Mouse (Mus musculus) frontal cortex, postnatal 10 days (tissue): ENCODE data around the gene Camsap3.

ENCODE experiments used
- DNase-seq, 2 experiments: peaks; one replicate each; pipeline ENCODE4 v3.0.0; 2022; ENCODE audit warnings: low spot score in 2 of 2, mixed read lengths in 1 of 2

Gene Camsap3

DNA sequence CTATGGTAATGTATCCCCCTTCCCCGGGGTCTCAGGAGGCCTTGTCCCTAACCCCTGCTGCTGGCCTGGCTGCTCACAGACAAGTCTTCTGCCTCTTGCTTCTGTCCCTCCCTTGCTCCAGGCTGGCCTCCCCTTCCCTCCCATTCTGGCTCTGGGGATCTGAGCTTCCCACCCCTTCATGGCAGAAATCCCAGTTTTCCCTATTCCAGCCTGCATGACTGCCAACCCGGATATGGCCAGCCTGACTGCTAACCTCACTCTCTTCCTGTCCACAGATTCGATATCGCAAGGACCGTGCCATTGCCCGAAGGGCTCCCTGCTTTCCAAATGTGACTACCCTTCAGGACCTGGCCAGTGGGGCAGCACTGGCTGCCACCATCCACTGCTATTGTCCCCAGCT, 13.3 kb downstream of the Camsap3 start:
- DNase-seq, result no peak

- DNase-seq, result no peak
Measured at GRCm38 (mm10) chr8:3603439-3603838, 16.3 kb downstream of the Camsap3 start.

DNA sequence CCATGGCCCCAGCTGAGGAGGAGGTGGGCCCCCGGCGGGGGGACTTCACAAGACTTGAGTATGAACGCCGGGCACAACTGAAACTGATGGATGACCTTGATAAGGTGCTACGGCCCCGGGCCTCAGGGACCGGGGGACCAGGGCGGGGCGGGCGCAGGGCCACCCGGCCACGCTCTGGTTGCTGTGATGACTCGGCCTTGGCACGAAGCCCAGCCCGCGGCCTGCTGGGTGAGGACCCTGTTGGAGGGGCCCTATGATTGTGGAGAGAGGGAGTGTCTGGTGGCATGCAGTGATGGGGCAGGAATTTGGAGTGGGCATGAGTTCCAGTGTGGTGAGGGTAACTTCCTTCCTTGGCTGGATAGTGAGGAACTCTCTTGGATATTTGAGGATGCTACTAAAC, 19.5 kb downstream of the Camsap3 start:
- no peak for DNase-seq

- DNase-seq, result no peak
Measured at GRCm38 (mm10) chr8:3607822-3608221, 20.7 kb downstream of the Camsap3 start.

DNA sequence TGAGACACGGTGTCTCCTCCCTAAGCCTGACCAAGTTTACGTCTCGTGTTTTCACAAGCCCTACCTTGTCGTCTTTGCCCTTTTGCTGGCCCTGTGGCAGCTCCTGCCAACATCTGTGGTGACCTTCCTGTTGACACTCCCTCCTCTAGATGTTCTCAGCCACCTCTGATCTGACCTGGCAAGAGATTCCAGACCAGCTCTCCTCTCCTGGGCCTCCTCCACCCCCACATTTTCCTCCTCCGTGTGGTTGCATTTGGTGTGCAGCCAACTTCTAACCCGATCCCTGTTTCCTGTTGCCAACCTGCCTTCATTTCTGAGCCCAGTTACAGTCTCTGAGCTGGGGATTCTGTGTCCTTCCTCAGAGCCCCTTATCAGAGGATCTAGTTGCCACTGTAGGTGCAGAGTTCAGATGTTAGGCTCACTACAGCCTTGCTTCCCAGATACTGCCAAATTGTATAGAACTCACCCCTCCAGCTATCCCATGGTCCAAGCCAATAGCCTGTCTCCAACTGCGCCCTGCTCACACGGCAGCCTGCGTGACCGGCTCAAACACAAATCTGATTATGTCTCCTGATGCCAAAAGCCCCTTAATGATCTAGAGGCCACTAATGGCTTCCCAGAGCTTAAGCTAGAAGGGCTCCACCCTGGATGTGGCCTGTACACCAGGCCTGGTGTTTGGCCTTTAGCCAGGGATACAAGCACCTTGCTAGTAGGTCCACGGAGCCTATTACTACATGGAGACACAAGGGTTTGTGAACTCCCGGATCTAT, 22.1 kb downstream of the Camsap3 start:
- DNase-seq, result no peak

GRCm38 (mm10) chr8:3609816-3610150, 22.7 kb downstream of the Camsap3 start:
- DNase-seq, result no peak

DNA sequence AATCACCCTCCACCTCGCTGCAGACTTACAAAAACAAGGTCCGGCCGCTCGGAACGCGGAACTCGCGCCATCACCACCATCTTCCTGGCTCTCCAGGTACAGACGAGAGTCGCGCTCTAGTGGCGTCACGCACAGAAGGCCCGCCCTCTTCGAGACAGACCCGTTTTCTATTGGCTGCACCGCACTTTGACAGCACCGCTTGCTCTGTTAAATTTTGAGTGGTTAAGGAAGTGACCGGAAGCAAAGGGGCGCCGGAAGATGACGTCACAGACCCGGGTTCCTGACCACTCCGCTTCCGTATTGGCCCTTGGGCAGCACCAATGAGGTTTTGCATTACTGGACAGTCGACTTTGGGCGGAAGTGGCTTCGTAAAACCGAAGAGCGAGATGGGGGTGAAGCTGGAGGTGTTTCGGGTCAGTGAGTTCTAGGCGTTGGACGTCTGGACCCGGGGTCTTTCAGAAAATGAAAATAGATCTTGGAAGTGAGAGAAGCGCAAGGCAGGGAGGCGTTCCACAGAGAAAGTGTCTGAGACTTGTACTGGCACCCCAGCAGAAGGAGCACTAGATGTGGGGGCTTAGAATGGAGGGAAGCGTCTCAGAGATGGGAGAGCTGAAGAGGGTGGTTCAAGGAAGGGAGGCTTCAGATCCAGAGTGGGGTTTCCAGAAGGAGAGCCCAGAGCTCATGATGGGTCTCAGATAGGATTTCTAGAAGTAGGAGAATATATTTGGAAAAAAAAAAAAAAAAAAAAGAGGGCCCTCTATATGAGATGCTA, 34.3 kb downstream of the Camsap3 start, which contains the start of the genes Xab2 and Pet100:
Gene Xab2 (minus strand): TSS at position 118 of the 772 bp plus-strand sequence.
Gene Pet100 (plus strand): TSS at position 350 of the 772 bp plus-strand sequence.
- DNase-seq, result peak; percentile 99

GRCm38 (mm10) chr8:3622119-3622518, 35.0 kb downstream of the Camsap3 start:
- DNase-seq, result no peak

DNA sequence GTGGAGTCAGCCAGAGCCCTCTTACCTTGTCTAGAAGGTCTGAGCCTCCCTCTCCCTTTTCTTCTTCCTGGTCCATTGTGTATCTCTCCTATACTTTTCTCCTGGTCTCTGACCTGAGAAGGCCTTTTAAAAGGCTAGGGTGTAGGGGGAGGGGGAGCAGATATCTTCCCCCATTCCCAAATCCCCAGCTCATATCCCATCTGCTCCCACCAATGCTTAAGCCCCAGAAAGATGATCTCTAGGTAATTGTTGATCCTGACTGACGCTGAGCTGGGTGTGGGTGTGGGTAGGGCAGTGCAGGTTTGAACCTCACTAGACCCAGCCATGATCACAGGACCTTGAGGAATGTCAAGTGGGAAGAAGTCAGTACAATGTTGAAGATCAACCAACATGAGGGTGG, 38.4 kb downstream of the Camsap3 start, which contains the start of gene Pcp2:
Gene Pcp2 (minus strand): TSS at position 101 of the 400 bp plus-strand sequence.
- DNase-seq, result no peak

- no peak for DNase-seq
Measured at GRCm38 (mm10) chr8:3626971-3627370, 39.9 kb downstream of the Camsap3 start.

GRCm38 (mm10) chr8:3628014-3628413, 40.9 kb downstream of the Camsap3 start:
- no peak for DNase-seq

GRCm38 (mm10) chr8:3630647-3631477, 43.8 kb downstream of the Camsap3 start, which contains the start of gene Stxbp2:
Gene Stxbp2 (plus strand): TSS chr8:3630955.
- peak in 1 of 2 experiments; percentile 65 for DNase-seq

GRCm38 (mm10) chr8:3631478-3631875, 44.4 kb downstream of the Camsap3 start:
- no peak for DNase-seq

DNA sequence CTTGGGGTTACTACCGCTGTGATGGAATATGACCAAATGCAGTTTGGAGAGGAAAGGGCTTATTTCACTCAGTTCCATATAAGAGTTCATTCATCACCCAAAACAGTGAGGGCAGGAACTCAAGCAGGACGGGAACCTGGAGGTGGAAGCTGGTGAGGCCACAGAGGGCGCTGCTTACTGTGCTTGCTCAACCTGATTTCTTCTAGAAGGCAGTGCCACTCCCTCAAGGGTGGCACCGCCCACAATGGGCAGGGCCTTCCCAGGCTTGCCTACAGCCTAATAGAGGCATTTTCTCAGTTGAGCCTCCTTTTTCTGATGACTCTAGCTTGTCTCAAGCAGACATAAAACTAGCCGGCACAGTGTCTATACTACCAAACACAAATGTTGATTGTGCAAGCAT, 58.7 kb downstream of the Camsap3 start:
- DNase-seq, result no peak

GRCm38 (mm10) chr8:3646824-3647531, 59.9 kb downstream of the Camsap3 start:
- DNase-seq, result no peak

GRCm38 (mm10) chr8:3647561-3647960, 60.5 kb downstream of the Camsap3 start:
- DNase-seq, result no peak

- no peak for DNase-seq
Measured at GRCm38 (mm10) chr8:3648268-3648667, 61.2 kb downstream of the Camsap3 start.

GRCm38 (mm10) chr8:3648990-3649389, 61.9 kb downstream of the Camsap3 start:
- DNase-seq, result no peak

DNA sequence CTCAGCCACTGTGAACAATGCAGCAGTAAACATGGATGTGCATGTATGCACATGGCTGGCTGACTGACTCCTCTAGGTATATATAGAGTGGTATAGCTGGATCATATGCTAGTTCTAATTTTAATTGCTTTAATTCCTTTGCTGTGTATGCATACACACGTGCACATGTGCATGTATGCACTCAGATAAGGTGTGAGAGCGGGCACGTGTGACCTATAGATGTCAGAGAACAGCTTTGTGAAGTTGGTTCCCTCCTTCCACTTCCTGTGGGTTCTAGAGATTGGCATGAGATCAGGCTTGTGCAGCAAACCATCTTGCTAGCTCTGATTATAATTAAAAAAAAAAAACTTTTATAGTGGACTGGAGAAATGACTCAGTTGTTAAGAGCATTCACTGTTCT, 65.8 kb downstream of the Camsap3 start:
- DNase-seq, result no peak

- no peak for DNase-seq
Measured at GRCm38 (mm10) chr8:3654726-3655508, 67.8 kb downstream of the Camsap3 start.
